Mouse (Mus musculus) megakaryocyte, embryonic 14.5 days (primary cell): ENCODE data around the gene Oas1e.

Experiments used
- FLI1 ChIP-seq: IDR thresholded peaks from 2 replicates; pipeline ENCODE4 v1.6.1; 2012; ENCODE audit warnings: low read length, inconsistent platforms, mixed read lengths
- GATA1 ChIP-seq: IDR thresholded peaks from 3 replicates; pipeline ENCODE4 v1.6.1; 2012; ENCODE audit warnings: mixed read lengths, low read length, inconsistent platforms, borderline replicate concordance

GRCm38 (mm10) chr5:120775287-120775985 lies 19.9 kb downstream of the Oas1e start:
- TF ChIP-seq GATA1, result no peak
- no peak for TF ChIP-seq FLI1
